Mouse (Mus musculus): Measurements from ENCODE around the gene Gtf2a1l. TPM values are rescaled to one million over a fixed set of nuclear protein-coding genes. Genes with fewer than 3 reads are reported as not detected.
A peak's percentile ranks its signal among the peaks of the same experiment; 100 is the strongest.

Gtf2a1l gene
- polyA plus RNA-seq, 1 experiment from 2014 or later = not detected

- Histone ChIP-seq H3K27me3 (ENCODE audit: poor library complexity, severe bottlenecking) (peaks cover 100% of the 10 kb centered on the region), H3K27ac (no peak overlapping the region), H3K9me3 (no peaks in the 10 kb centered on the region), H3K4me1 (peaks cover 42% of the 10 kb centered on the region), H3K4me3 (no peak overlapping the region), H3K36me3 (replicated peaks) (no peaks in the 10 kb centered on the region)
- 74% methylated on average over 6 of the region's 6 CpGs for WGBS
- no peak for DNase-seq (ENCODE audit: extremely low spot score, low spot score)
Observed at GRCm38 (mm10) chr17:88755776-88756175, 87.3 kb downstream of the Gtf2a1l start.

GRCm38 (mm10) chr17:88758003-88758437 lies 89.6 kb downstream of the Gtf2a1l start:
- WGBS = 25% methylated on average over 9 of the region's 9 CpGs
- no peaks in the 10 kb centered on the region for H3K9me3 ChIP-seq
- H3K4me3 ChIP-seq = no peak overlapping the region
- H3K36me3 ChIP-seq (replicated peaks) = no peaks in the 10 kb centered on the region
- peaks cover 100% of the 10 kb centered on the region for H3K27me3 ChIP-seq (ENCODE audit: poor library complexity, severe bottlenecking)
- no peak overlapping the region for H3K27ac ChIP-seq
- H3K4me1 ChIP-seq = peaks cover 43% of the 10 kb centered on the region
- no peak for DNase-seq (ENCODE audit: extremely low spot score, low spot score)

GRCm38 (mm10) chr17:88763396-88764135 lies 95.1 kb downstream of the Gtf2a1l start:
- peaks cover 12% of the 10 kb centered on the region for H3K9me3 ChIP-seq
- 14% methylated on average over 5 of the region's 5 CpGs for WGBS
- peak overlapping the region; percentile 52 for H3K27ac ChIP-seq
- peaks cover 96% of the 10 kb centered on the region for H3K27me3 ChIP-seq (ENCODE audit: poor library complexity, severe bottlenecking)
- H3K36me3 ChIP-seq (replicated peaks) = no peaks in the 10 kb centered on the region
- peaks cover 38% of the 10 kb centered on the region for H3K4me1 ChIP-seq
- DNase-seq (ENCODE audit: extremely low spot score, low spot score) = peak; percentile 39
- H3K4me3 ChIP-seq = no peak overlapping the region

- Histone ChIP-seq H3K4me3 (no peak overlapping the region), H3K36me3 (replicated peaks) (no peaks in the 10 kb centered on the region), H3K27me3 (ENCODE audit: poor library complexity, severe bottlenecking) (peaks cover 96% of the 10 kb centered on the region), H3K27ac (no peak overlapping the region), H3K4me1 (peaks cover 36% of the 10 kb centered on the region), H3K9me3 (peaks cover 12% of the 10 kb centered on the region)
- peak; percentile 72 for DNase-seq (ENCODE audit: extremely low spot score, low spot score)
- 18% methylated on average over 3 of the region's 3 CpGs for WGBS
Observed at GRCm38 (mm10) chr17:88764136-88764485, 95.7 kb downstream of the Gtf2a1l start.

Other genes starting within 250 kb of the Gtf2a1l start
- gene Foxn2, start 227.9 kb upstream of the Gtf2a1l start, polyA plus RNA-seq (2016; fragmentation: Nextera tagmentation; extraction: Ambion mirVana) = 14.3 and 14.5 TPM in 2 replicates
- 17.4 and 19.7 TPM in 2 replicates for gene Ppp1r21, start 138.5 kb upstream of the Gtf2a1l start, polyA plus RNA-seq (2016; fragmentation: Nextera tagmentation; extraction: Ambion mirVana)
- gene Ston1, start 71.0 kb upstream of the Gtf2a1l start, polyA plus RNA-seq (2016; fragmentation: Nextera tagmentation; extraction: Ambion mirVana) = 1.2 and 1.4 TPM in 2 replicates
- not detected in 2 replicates for gene Lhcgr, start 123.3 kb downstream of the Gtf2a1l start, polyA plus RNA-seq (2016; fragmentation: Nextera tagmentation; extraction: Ambion mirVana)

Measured in forebrain, embryonic 10.5 days (tissue).